Mouse (Mus musculus) kidney, embryonic 16.5 days (tissue): ENCODE results near the gene Cab39. TPM values are rescaled to one million over a fixed set of nuclear protein-coding genes. Genes with fewer than 3 reads are reported as not detected.

Experiments used
- ATAC-seq: fragments of 200-750 bp; cut with Nextera tagmentation; 2 replicates; pipeline ENCODE4 v1.8.0; 2017; ENCODE audit warnings: moderate TSS enrichment; ENCODE audit not compliant: low FRiP score, low TSS enrichment
- H3K27ac ChIP-seq: fragments of 300-500 bp; sonication (generic); 2 replicates; pipeline ENCODE4 v1.5.1; 2014; ENCODE audit warnings: low read length
- H3K27me3 ChIP-seq: fragments of 300-500 bp; sonication (generic); 2 replicates; pipeline ENCODE4 v1.6.1; 2014; ENCODE audit warnings: low read length, control low read depth, mixed read lengths; ENCODE audit not compliant: insufficient read depth
- H3K36me3 ChIP-seq: fragments of 300-500 bp; sonication (generic); 2 replicates; pipeline ENCODE4 v1.6.1; 2014; ENCODE audit warnings: low read length, control low read depth, mixed read lengths; ENCODE audit not compliant: insufficient read depth
- H3K4me1 ChIP-seq: fragments of 300-500 bp; sonication (generic); 2 replicates; pipeline ENCODE4 v1.6.1; 2014; ENCODE audit warnings: low read length, control low read depth, mixed read lengths; ENCODE audit not compliant: insufficient read depth
- H3K4me2 ChIP-seq: fragments of 300-500 bp; sonication (generic); replicated peaks from 2 replicates; pipeline ENCODE4 v1.6.1; 2014; ENCODE audit warnings: low read depth, low read length
- H3K4me3 ChIP-seq: fragments of 300-500 bp; sonication (generic); 2 replicates; pipeline ENCODE4 v1.5.1; 2014; ENCODE audit warnings: mild to moderate bottlenecking, low read length
- H3K9ac ChIP-seq: fragments of 300-500 bp; sonication (generic); replicated peaks from 2 replicates; pipeline ENCODE4 v1.6.1; 2014; ENCODE audit warnings: low read length
- H3K9me3 ChIP-seq: fragments of 300-500 bp; sonication (generic); 2 replicates; pipeline ENCODE4 v1.6.1; 2016; ENCODE audit warnings: low read length, control low read depth
- WGBS: fragments of 180-500 bp; shearing (Covaris S2); extraction: QIAGEN DNeasy Blood & Tissue Kit; methylation state at CpG from one replicate; pipeline ENCODE4 v1.1.7; 2014; 5-methylcytosine and 5-hydroxymethylcytosine counted together
- polyA plus RNA-seq: library from polyadenylated mRNA; unstranded; fragments of >200 nt; fragmentation: Nextera tagmentation; extraction: Ambion mirVana; gene quantifications from 2 replicates; pipeline ENCODE4 v1.2.1, GENCODE M21; 2015

Gene Cab39
- polyA plus RNA-seq, 1 experiment from 2014 or later = 26.9 TPM

DNA sequence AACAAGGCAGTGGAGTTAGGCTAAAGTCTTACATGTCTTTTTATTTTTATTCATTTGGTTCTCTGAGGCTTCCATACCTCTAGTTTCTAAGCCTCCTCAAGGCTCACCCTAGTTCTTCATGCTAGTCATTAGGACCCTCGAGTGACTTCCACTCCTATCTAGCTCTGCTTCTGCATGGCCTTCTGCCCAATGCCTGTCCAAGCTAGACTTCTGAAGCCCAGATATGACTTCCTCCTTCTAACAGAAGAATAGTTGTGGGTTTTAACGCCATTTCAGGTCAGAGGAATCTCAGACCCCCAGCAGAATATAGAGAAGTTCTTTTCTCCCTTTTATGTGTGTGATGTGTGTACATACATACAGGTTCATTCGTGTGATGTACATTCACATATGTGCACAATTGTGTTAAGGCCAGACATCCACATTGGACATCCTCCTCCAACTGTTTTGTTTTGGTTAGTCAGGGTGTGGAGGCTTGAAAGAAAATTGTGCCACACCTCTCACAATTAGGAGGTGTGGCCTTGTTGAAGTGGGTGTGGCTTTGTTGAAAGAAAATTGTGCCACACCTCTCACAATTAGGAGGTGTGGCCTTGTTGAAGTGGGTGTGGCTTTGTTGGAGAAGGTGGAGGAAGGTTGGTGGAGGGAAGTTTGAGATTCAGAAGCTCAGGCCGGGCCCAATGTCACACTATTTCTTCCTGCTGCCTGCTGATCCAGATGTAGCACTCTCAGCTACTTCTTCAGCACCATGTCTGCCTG lies 13.6 kb upstream of the Cab39 start:
- Histone ChIP-seq H3K27me3 (no peaks in the 10 kb centered on the region), H3K36me3 (no peaks in the 10 kb centered on the region), H3K27ac (no peak overlapping the region), H3K9me3 (no peaks in the 10 kb centered on the region), H3K9ac (no peak overlapping the region), H3K4me2 (no peak overlapping the region), H3K4me1 (no peaks in the 10 kb centered on the region), H3K4me3 (no peak overlapping the region)
- WGBS = 75% methylated on average over 4 of the region's 4 CpGs
- ATAC-seq = no peak

DNA sequence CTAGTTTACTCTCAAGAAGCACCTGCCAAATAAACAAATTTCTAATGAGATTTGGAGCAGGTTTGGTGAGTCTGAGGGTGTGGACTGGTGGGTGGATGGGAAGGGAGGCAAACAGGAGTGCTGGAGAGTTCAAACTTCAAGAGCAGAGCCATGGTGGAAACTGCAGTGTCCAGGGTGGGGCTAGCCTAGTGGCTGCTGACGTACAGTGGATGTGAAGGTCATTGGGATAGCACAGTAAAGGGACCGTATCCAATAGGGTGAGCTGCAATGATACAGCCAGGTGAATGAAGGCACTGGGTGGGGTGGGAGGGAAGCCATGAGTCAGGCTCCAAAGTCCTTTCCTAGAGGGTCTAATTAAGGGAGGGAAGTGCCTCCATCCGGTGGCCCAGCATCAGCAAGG lies 2.7 kb upstream of the Cab39 start:
- WGBS = 68% methylated on average over 3 of the region's 3 CpGs
- Histone ChIP-seq H3K9ac (no peak overlapping the region), H3K27me3 (no peaks in the 10 kb centered on the region), H3K36me3 (no peaks in the 10 kb centered on the region), H3K4me2 (no peak overlapping the region), H3K4me1 (no peaks in the 10 kb centered on the region), H3K27ac (no peak overlapping the region), H3K9me3 (no peaks in the 10 kb centered on the region), H3K4me3 (no peak overlapping the region)
- ATAC-seq = no peak

DNA sequence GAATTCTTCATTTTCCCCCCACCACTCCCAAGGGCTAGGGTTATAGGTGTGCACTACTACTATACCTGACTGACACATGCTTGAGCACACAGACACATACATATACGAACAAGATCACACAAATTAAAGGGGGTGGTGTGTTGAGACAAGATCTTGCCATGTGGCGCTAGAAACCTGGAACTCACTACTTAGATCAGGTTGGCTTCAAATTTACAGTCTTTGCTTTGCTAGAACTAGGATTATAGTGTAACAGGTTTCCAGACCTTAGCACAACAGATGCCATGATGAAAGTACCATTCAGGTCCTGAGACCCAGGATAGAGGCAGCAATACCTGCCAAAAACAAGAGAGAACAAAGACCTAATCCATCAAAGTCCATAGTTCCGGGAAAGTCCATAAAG lies 1.8 kb upstream of the Cab39 start:
- no peak for ATAC-seq
- H3K9ac ChIP-seq = no peak overlapping the region
- no peaks in the 10 kb centered on the region for H3K9me3 ChIP-seq
- H3K27ac ChIP-seq = no peak overlapping the region
- no peaks in the 10 kb centered on the region for H3K36me3 ChIP-seq
- no peaks in the 10 kb centered on the region for H3K27me3 ChIP-seq
- H3K4me2 ChIP-seq = no peak overlapping the region
- no peak overlapping the region for H3K4me3 ChIP-seq
- 87% methylated on average over 3 of the region's 3 CpGs for WGBS
- H3K4me1 ChIP-seq = peaks cover 5% of the 10 kb centered on the region

DNA sequence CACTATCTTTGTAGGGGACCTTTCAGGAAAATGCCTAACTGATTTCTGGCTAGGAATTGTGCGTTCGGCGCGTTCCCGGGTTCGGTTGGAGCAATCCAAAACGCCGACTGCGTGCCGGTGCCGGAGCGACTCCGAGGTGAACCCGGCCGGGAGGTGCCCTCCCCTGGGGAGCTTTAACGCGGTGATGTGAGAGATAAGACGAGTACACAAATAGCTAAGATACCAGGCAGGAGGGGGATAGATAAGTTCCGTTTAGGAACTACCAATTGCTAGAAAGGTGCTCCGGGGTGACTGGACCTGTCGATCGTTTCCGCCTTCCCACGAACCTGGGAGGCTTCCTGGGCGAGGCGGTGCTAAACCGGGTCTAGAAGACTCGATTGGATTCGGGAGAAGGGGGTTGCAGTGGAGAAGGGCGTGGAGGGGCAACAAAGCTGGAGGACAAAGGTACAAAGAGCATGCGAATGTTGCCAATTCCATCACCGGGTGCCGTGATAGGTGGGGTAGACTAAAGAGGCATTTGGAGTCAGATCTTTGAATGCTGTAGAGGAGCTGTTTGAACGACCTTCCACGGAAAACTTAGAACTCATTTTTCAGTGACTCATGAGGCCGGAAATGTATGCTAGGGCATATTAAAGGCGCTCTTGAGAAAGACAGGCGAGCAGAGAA lies 998 bp downstream of the Cab39 start:
- peak; percentile 11; the same call in 1 of the 2 replicates for ATAC-seq
- H3K27ac ChIP-seq = peak overlapping the region; percentile 94
- no peaks in the 10 kb centered on the region for H3K27me3 ChIP-seq
- H3K36me3 ChIP-seq = no peaks in the 10 kb centered on the region
- no peaks in the 10 kb centered on the region for H3K9me3 ChIP-seq
- H3K4me2 ChIP-seq = peak overlapping the region; percentile 67
- H3K4me1 ChIP-seq = peaks cover 14% of the 10 kb centered on the region
- peak overlapping the region; percentile 95 for H3K9ac ChIP-seq
- H3K4me3 ChIP-seq = peak overlapping the region; percentile 74
- under 1% methylated on average over 38 of the region's 38 CpGs for WGBS

DNA sequence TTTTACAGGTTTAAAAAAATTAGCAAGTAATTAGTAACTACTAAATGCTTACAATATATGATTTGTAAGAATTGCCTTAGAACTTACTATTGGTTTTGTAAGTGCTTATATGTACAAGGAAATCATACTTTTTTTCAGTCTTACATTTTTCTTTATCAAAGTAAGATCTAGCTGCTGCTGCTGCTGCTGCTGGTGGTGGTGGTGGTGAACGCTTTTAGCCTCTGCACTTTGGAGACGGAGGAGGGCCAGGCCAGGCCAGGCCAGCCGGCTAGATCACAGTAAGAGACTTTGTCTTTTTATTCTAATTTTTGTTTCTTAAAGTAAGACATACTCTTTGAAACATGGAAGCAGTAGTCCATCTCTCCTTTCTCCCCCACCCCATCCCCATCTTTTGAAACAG lies 2.0 kb downstream of the Cab39 start:
- no peak overlapping the region for H3K4me3 ChIP-seq
- no peaks in the 10 kb centered on the region for H3K9me3 ChIP-seq
- H3K36me3 ChIP-seq = no peaks in the 10 kb centered on the region
- peak overlapping the region; percentile 34; the same call in 1 of the 2 replicates for H3K4me2 ChIP-seq
- peaks cover 14% of the 10 kb centered on the region for H3K4me1 ChIP-seq
- no peak overlapping the region for H3K27ac ChIP-seq
- no peak overlapping the region for H3K9ac ChIP-seq
- 44% methylated on average over 3 of the region's 3 CpGs for WGBS
- ATAC-seq = no peak
- H3K27me3 ChIP-seq = no peaks in the 10 kb centered on the region

DNA sequence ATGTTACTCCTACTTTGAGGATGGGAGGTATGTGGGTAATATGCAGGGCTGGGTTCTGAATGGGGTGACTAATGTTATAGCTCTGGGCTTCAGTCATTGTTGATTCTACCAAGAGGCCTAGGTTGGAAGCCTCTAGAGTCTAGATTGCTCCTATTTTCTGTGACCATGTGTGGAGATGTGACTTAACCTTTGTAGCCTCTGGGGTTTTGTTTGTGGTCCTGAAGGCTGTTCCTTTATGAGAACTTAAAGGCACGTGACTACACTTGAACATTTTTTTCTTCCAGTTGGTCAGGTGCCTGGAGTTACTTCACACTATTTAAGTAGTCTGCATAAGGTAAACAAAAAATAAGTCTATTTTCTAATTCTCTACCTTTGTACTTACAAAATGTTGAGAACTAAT lies 6.5 kb downstream of the Cab39 start:
- WGBS = 81% methylated on average over 1 of the region's 1 CpGs
- no peak overlapping the region for H3K4me3 ChIP-seq
- no peaks in the 10 kb centered on the region for H3K27me3 ChIP-seq
- H3K27ac ChIP-seq = no peak overlapping the region
- H3K9ac ChIP-seq = no peak overlapping the region
- ATAC-seq = no peak
- no peaks in the 10 kb centered on the region for H3K36me3 ChIP-seq
- no peak overlapping the region for H3K4me2 ChIP-seq
- peaks cover 17% of the 10 kb centered on the region for H3K4me1 ChIP-seq
- no peaks in the 10 kb centered on the region for H3K9me3 ChIP-seq

DNA sequence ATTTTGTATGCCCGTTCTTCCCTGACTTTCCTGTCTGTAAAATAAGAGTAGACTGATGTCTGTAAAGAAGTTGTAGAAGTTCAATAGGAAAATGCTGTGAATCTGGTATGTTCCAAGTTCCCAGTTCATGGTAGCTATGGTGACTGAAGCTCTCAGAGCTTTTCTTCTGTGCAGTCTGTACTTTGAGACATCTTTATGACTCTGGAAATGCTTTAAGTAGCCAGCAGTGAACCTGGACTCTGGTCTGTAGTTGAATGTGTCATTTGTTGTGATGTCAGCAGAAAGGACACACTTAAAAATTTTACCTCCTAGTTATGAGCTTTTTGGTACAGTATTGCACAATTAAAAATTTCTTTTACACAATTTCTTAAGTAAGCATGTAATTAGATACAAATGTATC lies 9.3 kb downstream of the Cab39 start:
- ATAC-seq = no peak
- WGBS = 91% methylated on average over 1 of the region's 1 CpGs
- no peak overlapping the region for H3K4me3 ChIP-seq
- H3K36me3 ChIP-seq = no peaks in the 10 kb centered on the region
- no peaks in the 10 kb centered on the region for H3K9me3 ChIP-seq
- H3K9ac ChIP-seq = no peak overlapping the region
- H3K27me3 ChIP-seq = no peaks in the 10 kb centered on the region
- peaks cover 7% of the 10 kb centered on the region for H3K4me1 ChIP-seq
- no peak overlapping the region for H3K27ac ChIP-seq
- no peak overlapping the region for H3K4me2 ChIP-seq

DNA sequence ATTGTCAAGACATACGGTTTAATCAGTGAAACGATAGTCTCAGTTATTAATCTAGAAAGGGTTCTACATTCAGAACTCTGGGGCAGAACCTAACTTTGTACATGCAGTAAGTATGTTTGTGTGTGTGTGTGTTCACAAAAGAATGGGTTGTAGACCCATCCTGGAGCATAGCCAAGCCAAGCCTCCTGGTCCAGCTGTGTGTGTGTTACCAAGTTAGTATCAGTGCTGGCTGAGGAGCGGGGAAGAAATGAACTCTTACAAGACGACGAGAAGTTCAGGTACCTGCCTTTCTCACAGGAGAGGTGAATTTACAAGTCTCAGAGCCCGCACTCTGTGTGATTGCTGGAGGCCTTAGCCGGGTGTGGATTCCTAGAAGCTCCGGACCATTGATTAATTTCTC lies 11.3 kb downstream of the Cab39 start:
- Histone ChIP-seq H3K4me1 (peaks cover 10% of the 10 kb centered on the region), H3K36me3 (no peaks in the 10 kb centered on the region), H3K4me2 (no peak overlapping the region), H3K9me3 (no peaks in the 10 kb centered on the region), H3K4me3 (no peak overlapping the region), H3K9ac (no peak overlapping the region), H3K27me3 (no peaks in the 10 kb centered on the region), H3K27ac (no peak overlapping the region)
- 87% methylated on average over 8 of the region's 8 CpGs for WGBS
- ATAC-seq = no peak

DNA sequence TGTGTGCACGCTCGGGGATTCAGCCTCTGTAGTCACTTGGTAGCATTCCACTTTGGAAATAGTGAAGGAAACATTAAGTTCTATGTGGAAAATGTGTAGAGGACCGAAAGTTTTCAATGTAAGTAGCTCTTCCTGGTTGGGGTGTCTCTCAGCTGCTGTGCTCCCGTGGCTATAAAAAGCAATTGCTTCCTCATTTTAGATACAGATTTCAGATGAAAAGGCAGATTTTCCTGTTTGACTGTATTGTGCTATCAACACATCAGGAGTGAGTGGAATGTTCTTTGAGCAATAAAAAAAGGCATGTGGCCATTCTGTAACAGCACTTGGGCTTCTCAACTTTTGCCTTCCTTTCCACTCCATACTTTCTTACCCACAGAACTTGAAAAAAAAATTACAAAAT lies 16.0 kb downstream of the Cab39 start:
- Histone ChIP-seq H3K27me3 (no peaks in the 10 kb centered on the region), H3K27ac (no peak overlapping the region), H3K36me3 (no peaks in the 10 kb centered on the region), H3K4me2 (no peak overlapping the region), H3K9me3 (no peaks in the 10 kb centered on the region), H3K4me1 (peaks cover 15% of the 10 kb centered on the region), H3K9ac (no peak overlapping the region), H3K4me3 (no peak overlapping the region)
- ATAC-seq = no peak
- WGBS = 63% methylated on average over 4 of the region's 4 CpGs

DNA sequence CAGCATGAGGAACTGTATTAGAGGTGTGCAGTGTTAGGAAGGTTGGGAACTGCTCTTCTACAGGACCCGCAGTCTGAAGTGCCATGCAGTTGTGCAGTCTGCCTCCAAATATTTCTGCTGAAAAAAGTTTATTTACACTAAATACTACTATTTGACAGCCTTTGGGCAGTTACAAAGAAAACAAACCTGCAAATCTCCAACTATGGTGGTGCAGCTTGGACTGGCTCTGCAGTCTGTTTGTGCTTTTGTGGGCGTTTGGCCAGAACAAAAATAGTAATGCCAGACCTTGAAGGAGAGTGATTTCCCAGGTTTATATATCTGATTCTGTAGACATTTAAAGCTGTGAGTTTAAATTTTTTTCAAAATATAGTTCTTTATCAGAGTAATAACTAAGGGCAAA lies 17.1 kb downstream of the Cab39 start:
- ATAC-seq = no peak
- Histone ChIP-seq H3K4me3 (no peak overlapping the region), H3K27me3 (no peaks in the 10 kb centered on the region), H3K9ac (no peak overlapping the region), H3K36me3 (no peaks in the 10 kb centered on the region), H3K4me2 (no peak overlapping the region), H3K9me3 (no peaks in the 10 kb centered on the region), H3K27ac (no peak overlapping the region), H3K4me1 (peaks cover 15% of the 10 kb centered on the region)
- WGBS = 70% methylated on average over 2 of the region's 2 CpGs
